Mouse (Mus musculus): ENCODE results near the gene Sars.

Sars gene

GRCm38 (mm10) chr3:108392299-108392698, 52.7 kb downstream of the Sars start:
- DNase-seq (ENCODE audit: low spot score in 2 of 2), result no peak

GRCm38 (mm10) chr3:108389111-108389545, 55.9 kb downstream of the Sars start:
- DNase-seq (ENCODE audit: low spot score in 2 of 2), result peak; percentile 88 to 94

GRCm38 (mm10) chr3:108386186-108386585, 58.8 kb downstream of the Sars start:
- DNase-seq (ENCODE audit: low spot score in 2 of 2), result no peak

GRCm38 (mm10) chr3:108384425-108384824, 60.6 kb downstream of the Sars start:
- DNase-seq (ENCODE audit: low spot score in 2 of 2), result no peak

- peak; percentile 89 to 91 for DNase-seq (ENCODE audit: low spot score in 2 of 2)
Observed at GRCm38 (mm10) chr3:108383485-108384354, 61.3 kb downstream of the Sars start, which contains the start of gene Psrc1. TSS of gene Psrc1 (plus strand) at chr3:108383839.

GRCm38 (mm10) chr3:108381945-108382875, 62.8 kb downstream of the Sars start:
- peak; percentile 35 to 36 for DNase-seq (ENCODE audit: low spot score in 2 of 2)

- DNase-seq (ENCODE audit: low spot score in 2 of 2), result no peak
Observed at GRCm38 (mm10) chr3:108380695-108381094, 64.3 kb downstream of the Sars start.

- no peak for DNase-seq (ENCODE audit: low spot score in 2 of 2)
Observed at GRCm38 (mm10) chr3:108378875-108379663, 65.9 kb downstream of the Sars start.

Data from heart, adult 9 months (tissue).